Mouse (Mus musculus) midbrain, postnatal 0 days (tissue): ENCODE measurements at regions not wholly inside any gene's neighbourhood (a gene's known extent, or its start where the extent isn't known, plus 50 kb on each side); places are given as distances from the start of the nearest gene placed in this dataset.

Experiments
- ATAC-seq: fragments of 200-750 bp; cut with Nextera tagmentation; 2 replicates; pipeline ENCODE4 v1.8.0; 2017; ENCODE audit warnings: moderate number of reproducible peaks, mild to moderate bottlenecking, moderate TSS enrichment, moderate library complexity; ENCODE audit not compliant: low FRiP score
- DNase-seq: peaks from one replicate; pipeline ENCODE4 v3.0.0-alpha.2; 2015; ENCODE audit warnings: low spot score
- H3K27ac ChIP-seq: fragments of 300-500 bp; sonication (generic); 2 replicates; pipeline ENCODE4 v1.5.1; 2014; ENCODE audit warnings: low read depth, mild to moderate bottlenecking, low read length, mixed read lengths
- H3K27me3 ChIP-seq: fragments of 300-500 bp; sonication (generic); 2 replicates; pipeline ENCODE4 v1.6.1; 2014; ENCODE audit warnings: low read length, control low read depth, mixed read lengths; ENCODE audit not compliant: insufficient read depth
- H3K36me3 ChIP-seq: fragments of 300-500 bp; sonication (generic); 2 replicates; pipeline ENCODE4 v1.6.1; 2014; ENCODE audit warnings: low read length, control low read depth, mixed read lengths; ENCODE audit not compliant: insufficient read depth
- H3K4me1 ChIP-seq: fragments of 300-500 bp; sonication (generic); 2 replicates; pipeline ENCODE4 v1.6.1; 2014; ENCODE audit warnings: mild to moderate bottlenecking, control low read depth, antibody characterized with exemption, low read length, mixed read lengths; ENCODE audit not compliant: insufficient read depth
- H3K4me2 ChIP-seq: fragments of 300-500 bp; sonication (generic); 2 replicates; pipeline ENCODE4 v1.6.1; 2014; ENCODE audit warnings: low read depth, mild to moderate bottlenecking, low read length, mixed read lengths; ENCODE audit not compliant: poor library complexity, severe bottlenecking
- H3K4me3 ChIP-seq: fragments of 300-500 bp; sonication (generic); 2 replicates; pipeline ENCODE4 v1.5.1; 2014; ENCODE audit warnings: low read depth, mild to moderate bottlenecking, low read length, moderate library complexity
- H3K9ac ChIP-seq: fragments of 300-500 bp; sonication (generic); replicated peaks from 2 replicates; pipeline ENCODE4 v1.6.1; 2014; ENCODE audit warnings: mild to moderate bottlenecking, low read length, moderate library complexity, mixed read lengths; ENCODE audit not compliant: poor library complexity, severe bottlenecking
- H3K9me3 ChIP-seq: fragments of 300-500 bp; sonication (generic); 2 replicates; pipeline ENCODE4 v1.6.1; 2016; ENCODE audit warnings: low read length, control low read depth
- CTCF ChIP-seq: IDR thresholded peaks from 2 replicates; pipeline ENCODE4 v1.5.1; 2016; ENCODE audit warnings: antibody characterized with exemption, mild to moderate bottlenecking
- WGBS: fragments of 180-500 bp; shearing (Covaris S2); extraction: QIAGEN DNeasy Blood & Tissue Kit; methylation state at CpG from one replicate; pipeline ENCODE4 v1.1.7; 2014; 5-methylcytosine and 5-hydroxymethylcytosine counted together

- Histone ChIP-seq H3K4me3 (no peak overlapping the region), H3K27me3 (no peaks in the 10 kb centered on the region), H3K4me1 (no peaks in the 10 kb centered on the region), H3K4me2 (no peak overlapping the region), H3K27ac (no peak overlapping the region), H3K36me3 (no peaks in the 10 kb centered on the region), H3K9me3 (no peaks in the 10 kb centered on the region), H3K9ac (no peak overlapping the region)
- ATAC-seq (no peak), DNase-seq (no peak)
- 51% methylated on average over 1 of the region's 1 CpGs for WGBS
- no peak for TF ChIP-seq CTCF
Observed at GRCm38 (mm10) chr9:12946088-12946487, 299.5 kb downstream of the Jrkl start.

DNA sequence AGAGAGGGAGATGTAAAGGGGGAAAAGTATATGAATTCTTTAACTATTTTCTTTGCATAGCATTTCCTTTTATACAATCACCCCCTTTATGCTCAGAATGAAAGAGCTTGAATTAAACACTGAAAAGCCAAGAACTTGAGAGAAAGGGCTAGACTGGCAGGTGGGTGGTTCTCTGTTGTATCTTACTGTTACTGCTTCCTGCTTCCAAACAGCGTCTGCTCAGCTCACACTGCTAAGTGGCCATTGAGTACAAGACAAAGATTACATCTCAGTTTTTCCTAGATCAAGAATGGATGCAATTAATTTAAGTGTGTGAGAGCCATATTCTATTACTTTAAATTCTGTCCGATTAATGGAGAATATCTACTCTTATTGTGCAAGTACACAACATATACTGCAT lies 300.2 kb downstream of the Jrkl start:
- H3K4me2 ChIP-seq = no peak overlapping the region
- H3K27ac ChIP-seq = no peak overlapping the region
- H3K4me1 ChIP-seq = no peaks in the 10 kb centered on the region
- H3K9ac ChIP-seq = no peak overlapping the region
- WGBS = 72% methylated on average over 2 of the region's 2 CpGs
- no peak for TF ChIP-seq CTCF
- no peak for ATAC-seq
- H3K27me3 ChIP-seq = no peaks in the 10 kb centered on the region
- no peak for DNase-seq
- no peak overlapping the region for H3K4me3 ChIP-seq
- no peaks in the 10 kb centered on the region for H3K36me3 ChIP-seq
- H3K9me3 ChIP-seq = no peaks in the 10 kb centered on the region

GRCm38 (mm10) chr9:12945037-12945436 lies 300.6 kb downstream of the Jrkl start:
- H3K36me3 ChIP-seq = no peaks in the 10 kb centered on the region
- H3K4me1 ChIP-seq = no peaks in the 10 kb centered on the region
- no peak overlapping the region for H3K4me2 ChIP-seq
- DNase-seq (no peak), ATAC-seq (no peak)
- H3K9me3 ChIP-seq = no peaks in the 10 kb centered on the region
- no peaks in the 10 kb centered on the region for H3K27me3 ChIP-seq
- WGBS = 85% methylated on average over 4 of the region's 4 CpGs
- no peak overlapping the region for H3K27ac ChIP-seq
- TF ChIP-seq CTCF = no peak
- no peak overlapping the region for H3K9ac ChIP-seq
- H3K4me3 ChIP-seq = no peak overlapping the region

GRCm38 (mm10) chr9:12935016-12935415 lies 310.6 kb downstream of the Jrkl start:
- Histone ChIP-seq H3K9me3 (0 out of 2 replicates have a peak, but pooled peaks cover 4% of the 10 kb centered on the region), H3K4me1 (no peaks in the 10 kb centered on the region), H3K27me3 (no peaks in the 10 kb centered on the region), H3K36me3 (no peaks in the 10 kb centered on the region), H3K27ac (no peak overlapping the region), H3K4me3 (no peak overlapping the region), H3K4me2 (no peak overlapping the region), H3K9ac (no peak overlapping the region)
- no peak for TF ChIP-seq CTCF
- ATAC-seq (no peak), DNase-seq (no peak)
- WGBS = 81% methylated on average over 4 of the region's 4 CpGs

DNA sequence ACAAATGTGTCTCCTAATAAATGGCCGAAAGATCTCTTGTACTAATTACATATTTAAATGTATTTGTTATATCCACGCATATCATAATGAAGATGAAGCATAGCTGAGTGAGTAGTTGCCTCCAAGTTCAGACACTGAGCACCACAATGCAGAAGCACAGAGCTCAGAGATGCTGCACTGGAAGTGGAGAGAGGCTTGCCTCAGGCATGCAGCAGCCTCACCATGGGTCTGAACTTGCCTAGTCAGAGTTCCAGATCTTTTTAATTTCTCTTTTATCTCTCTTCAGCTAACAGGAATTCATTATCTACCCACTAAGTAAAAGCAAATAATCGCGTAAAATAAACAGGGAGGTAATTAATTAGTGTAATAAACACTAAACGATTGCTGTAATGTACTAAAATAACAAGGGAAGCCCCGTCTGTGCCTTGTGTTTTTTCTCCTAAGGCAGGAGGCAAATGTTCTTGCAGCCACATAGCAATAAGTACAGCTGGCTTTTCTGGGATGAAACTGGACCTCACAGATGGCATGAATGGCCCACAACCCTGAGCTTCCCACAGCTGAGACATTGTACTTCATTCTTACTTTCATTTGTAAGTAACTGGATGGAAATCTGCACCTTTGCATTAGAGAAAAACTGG lies 320.0 kb downstream of the Jrkl start:
- Histone ChIP-seq H3K27ac (no peak overlapping the region), H3K4me1 (no peaks in the 10 kb centered on the region), H3K4me3 (no peak overlapping the region), H3K4me2 (no peak overlapping the region), H3K9ac (no peak overlapping the region), H3K9me3 (no peaks in the 10 kb centered on the region), H3K27me3 (no peaks in the 10 kb centered on the region), H3K36me3 (no peaks in the 10 kb centered on the region)
- no peak for TF ChIP-seq CTCF
- DNase-seq (peak; percentile 8), ATAC-seq (no peak)
- WGBS = 75% methylated on average over 6 of the region's 6 CpGs

GRCm38 (mm10) chr9:12900726-12901125 lies 344.9 kb downstream of the Jrkl start:
- Histone ChIP-seq H3K4me1 (no peaks in the 10 kb centered on the region), H3K9me3 (no peaks in the 10 kb centered on the region), H3K27me3 (no peaks in the 10 kb centered on the region), H3K4me3 (no peak overlapping the region), H3K9ac (no peak overlapping the region), H3K4me2 (no peak overlapping the region), H3K27ac (no peak overlapping the region), H3K36me3 (no peaks in the 10 kb centered on the region)
- ATAC-seq = no peak
- peak; percentile 9 for DNase-seq
- TF ChIP-seq CTCF = no peak
- WGBS = 59% methylated on average over 3 of the region's 3 CpGs
